Mouse (Mus musculus): ENCODE measurements around the gene Mas1.

The Mas1 gene

GRCm38 (mm10) chr17:12830351-12830750 lies 37.6 kb downstream of the Mas1 start:
- DNase-seq (ENCODE audit: low read depth, low spot score): no peak

GRCm38 (mm10) chr17:12815885-12816284 lies 52.1 kb downstream of the Mas1 start:
- DNase-seq (ENCODE audit: low read depth, low spot score): no peak

- no peak for DNase-seq (ENCODE audit: low read depth, low spot score)
Observed at GRCm38 (mm10) chr17:12814502-12814901, 53.4 kb downstream of the Mas1 start.

GRCm38 (mm10) chr17:12810973-12811303 lies 57.0 kb downstream of the Mas1 start:
- no peak for DNase-seq (ENCODE audit: low read depth, low spot score)

GRCm38 (mm10) chr17:12810103-12810972 lies 57.6 kb downstream of the Mas1 start:
- peak; percentile 77 for DNase-seq (ENCODE audit: low read depth, low spot score)

- DNase-seq (ENCODE audit: low read depth, low spot score): no peak
Observed at GRCm38 (mm10) chr17:12808851-12809250, 59.1 kb downstream of the Mas1 start.

GRCm38 (mm10) chr17:12804584-12805445 lies 63.1 kb downstream of the Mas1 start:
- no peak for DNase-seq (ENCODE audit: low read depth, low spot score)

- DNase-seq (ENCODE audit: low read depth, low spot score): no peak
Observed at GRCm38 (mm10) chr17:12801861-12802540, 65.9 kb downstream of the Mas1 start.

GRCm38 (mm10) chr17:12799368-12800275 lies 68.3 kb downstream of the Mas1 start:
- DNase-seq (ENCODE audit: low read depth, low spot score): no peak

- DNase-seq (ENCODE audit: low read depth, low spot score): no peak
Observed at GRCm38 (mm10) chr17:12798571-12798970, 69.4 kb downstream of the Mas1 start.

GRCm38 (mm10) chr17:12797427-12798029 lies 70.4 kb downstream of the Mas1 start:
- no peak for DNase-seq (ENCODE audit: low read depth, low spot score)

- no peak for DNase-seq (ENCODE audit: low read depth, low spot score)
Observed at GRCm38 (mm10) chr17:12796633-12797032, 71.3 kb downstream of the Mas1 start.

GRCm38 (mm10) chr17:12793660-12794406 lies 74.1 kb downstream of the Mas1 start:
- DNase-seq (ENCODE audit: low read depth, low spot score): peak; percentile 90

- DNase-seq (ENCODE audit: low read depth, low spot score): peak; percentile 79
Observed at GRCm38 (mm10) chr17:12792422-12793206, 75.3 kb downstream of the Mas1 start.

- DNase-seq (ENCODE audit: low read depth, low spot score): peak; percentile 82
Observed at GRCm38 (mm10) chr17:12791420-12791819, 76.5 kb downstream of the Mas1 start.

GRCm38 (mm10) chr17:12791079-12791406 lies 76.9 kb downstream of the Mas1 start:
- DNase-seq (ENCODE audit: low read depth, low spot score): no peak

All from skeletal muscle tissue, adult 2 months (tissue).